Mouse (Mus musculus): ENCODE results near the gene E2f6.

GRCm38 (mm10) chr12:16869091-16869778, 58.5 kb downstream of the E2f6 start:
- TF ChIP-seq POLR2A (IDR thresholded peaks at IDR 0.05; ENCODE audit: borderline replicate concordance, control insufficient read depth, low read depth, low read length) (no peak), CTCF (IDR thresholded peaks at IDR 0.05; ENCODE audit: control insufficient read depth, insufficient read depth, low read length) (no peak)
